Mouse (Mus musculus) thymus, adult 2 months (tissue): ENCODE measurements around the gene Ogfrl1.

Experiments
- CTCF ChIP-seq: fragments of 200-500 bp; IDR thresholded peaks from 2 replicates; pipeline ENCODE4 v1.5.1; 2012; ENCODE audit warnings: mild to moderate bottlenecking, control low read depth, low read length, moderate library complexity, borderline replicate concordance; ENCODE audit not compliant: control insufficient read depth, poor library complexity, insufficient read depth; ENCODE audit errors: extremely low read depth
- POLR2A ChIP-seq: fragments of 200-500 bp; IDR thresholded peaks from 2 replicates; pipeline ENCODE4 v1.6.1; 2012; ENCODE audit warnings: mild to moderate bottlenecking, low read length, control low read depth, moderate library complexity; ENCODE audit not compliant: control insufficient read depth, poor library complexity, insufficient read depth; ENCODE audit errors: extremely low read depth

DNA sequence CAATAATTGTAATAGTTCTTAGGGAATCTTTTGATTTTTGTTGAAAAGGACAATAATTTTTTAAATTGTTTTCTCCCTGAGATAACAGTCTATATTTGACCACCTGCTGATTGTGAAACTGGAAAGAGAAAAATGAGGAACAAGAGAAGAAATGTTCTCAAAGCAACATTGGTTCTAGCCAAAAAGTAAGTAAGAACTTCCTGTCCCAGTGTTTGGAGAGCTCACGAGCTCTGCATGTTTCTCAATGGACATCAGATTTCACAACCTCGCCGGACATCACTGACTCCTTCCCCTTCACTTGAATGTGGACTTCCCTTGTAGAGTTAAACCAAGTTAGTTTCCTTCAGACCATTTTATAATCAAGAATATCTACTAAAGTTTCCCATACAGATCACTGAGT, 36.0 kb upstream of the Ogfrl1 start:
- no peak for TF ChIP-seq CTCF
- TF ChIP-seq POLR2A: no peak
